Mouse (Mus musculus) thymus, adult 2 months (tissue): ENCODE measurements around the gene Cenpm. TPM values are rescaled to one million over a fixed set of nuclear protein-coding genes. Genes with fewer than 3 reads are reported as not detected.
A peak's percentile ranks its signal among the peaks of the same experiment; 100 is the strongest.

ENCODE experiments used
- DNase-seq: peaks from one replicate; pipeline ENCODE4 v3.0.0; 2021
- H3K27ac ChIP-seq: fragments of 200-500 bp; 2 replicates; pipeline ENCODE4 v1.5.1; 2012; ENCODE audit warnings: low read length, control low read depth; ENCODE audit not compliant: control insufficient read depth, insufficient read depth
- H3K27me3 ChIP-seq: fragments of 200-500 bp; 2 replicates; pipeline ENCODE4 v1.6.1; 2012; ENCODE audit warnings: mild to moderate bottlenecking, low read length, moderate library complexity, mixed read lengths; ENCODE audit not compliant: control insufficient read depth, insufficient read depth
- H3K36me3 ChIP-seq: fragments of 200-500 bp; 2 replicates; pipeline ENCODE4 v1.6.1; 2012; ENCODE audit warnings: mild to moderate bottlenecking, low read length, moderate library complexity; ENCODE audit not compliant: control insufficient read depth, insufficient read depth
- H3K4me1 ChIP-seq: fragments of 200-500 bp; replicated peaks from 2 replicates; pipeline ENCODE4 v1.6.1; 2012; ENCODE audit warnings: low read length; ENCODE audit not compliant: control insufficient read depth, insufficient read depth
- H3K4me3 ChIP-seq: fragments of 200-500 bp; 2 replicates; pipeline ENCODE4 v1.5.1; 2012; ENCODE audit warnings: mild to moderate bottlenecking, low read length, control low read depth, moderate library complexity; ENCODE audit not compliant: control insufficient read depth, insufficient read depth
- CTCF ChIP-seq: fragments of 200-500 bp; IDR thresholded peaks from 2 replicates; pipeline ENCODE4 v1.5.1; 2012; ENCODE audit warnings: mild to moderate bottlenecking, control low read depth, low read length, moderate library complexity, borderline replicate concordance; ENCODE audit not compliant: control insufficient read depth, poor library complexity, insufficient read depth; ENCODE audit errors: extremely low read depth
- POLR2A ChIP-seq: fragments of 200-500 bp; IDR thresholded peaks from 2 replicates; pipeline ENCODE4 v1.6.1; 2012; ENCODE audit warnings: mild to moderate bottlenecking, low read length, control low read depth, moderate library complexity; ENCODE audit not compliant: control insufficient read depth, poor library complexity, insufficient read depth; ENCODE audit errors: extremely low read depth
- WGBS: fragments of 180-500 bp; shearing (Covaris S2); methylation state at CpG from one replicate; pipeline ENCODE4 v1.1.7; 2018; 5-methylcytosine and 5-hydroxymethylcytosine counted together
- polyA plus RNA-seq: library from polyadenylated mRNA; depleted of rRNA; stranded (reverse); fragments of >200 nt; gene quantifications from 2 replicates; pipeline ENCODE4 v1.2.3, GENCODE M21; 2012

The Cenpm gene
- polyA plus RNA-seq, 1 experiment = 44.8 TPM

DNA sequence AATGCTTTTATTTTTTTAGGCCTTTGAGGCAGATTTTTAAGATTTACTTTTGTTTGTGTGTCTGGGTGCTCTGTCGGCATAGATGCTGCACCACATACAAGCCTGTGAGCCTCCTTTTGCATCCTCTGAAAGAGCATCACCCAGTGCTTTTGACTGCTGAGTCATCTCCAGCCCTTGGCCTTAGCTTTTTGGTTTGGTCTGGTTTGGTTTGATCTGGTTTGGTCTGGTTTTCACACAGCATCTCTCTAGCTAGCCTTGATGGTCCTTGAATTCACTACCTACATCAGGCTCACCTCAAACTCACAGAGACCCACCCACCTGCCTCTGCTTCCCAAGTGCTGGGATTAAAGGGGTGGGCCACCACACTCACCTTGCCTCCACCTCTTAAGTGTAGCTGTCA lies 56.6 kb downstream of the Cenpm start:
- no peak overlapping the region for H3K4me3 ChIP-seq
- H3K4me1 ChIP-seq = peaks cover 12% of the 10 kb centered on the region; the same call in 1 of the 2 replicates
- TF ChIP-seq POLR2A = no peak
- TF ChIP-seq CTCF = no peak
- H3K27ac ChIP-seq = no peak overlapping the region
- H3K27me3 ChIP-seq = no peaks in the 10 kb centered on the region
- 93% methylated on average over 1 of the region's 1 CpGs for WGBS
- DNase-seq = no peak
- H3K36me3 ChIP-seq = peaks cover 59% of the 10 kb centered on the region

- Histone ChIP-seq H3K36me3 (peaks cover 58% of the 10 kb centered on the region), H3K27me3 (no peaks in the 10 kb centered on the region), H3K4me1 (peaks cover 12% of the 10 kb centered on the region; the same call in 1 of the 2 replicates), H3K27ac (peak overlapping the region; percentile 34), H3K4me3 (no peak overlapping the region)
- DNase-seq = no peak
- 98% methylated on average over 4 of the region's 4 CpGs for WGBS
- TF ChIP-seq POLR2A = no peak
- TF ChIP-seq CTCF = no peak
Observed at GRCm38 (mm10) chr15:82187401-82187800, 57.1 kb downstream of the Cenpm start.

DNA sequence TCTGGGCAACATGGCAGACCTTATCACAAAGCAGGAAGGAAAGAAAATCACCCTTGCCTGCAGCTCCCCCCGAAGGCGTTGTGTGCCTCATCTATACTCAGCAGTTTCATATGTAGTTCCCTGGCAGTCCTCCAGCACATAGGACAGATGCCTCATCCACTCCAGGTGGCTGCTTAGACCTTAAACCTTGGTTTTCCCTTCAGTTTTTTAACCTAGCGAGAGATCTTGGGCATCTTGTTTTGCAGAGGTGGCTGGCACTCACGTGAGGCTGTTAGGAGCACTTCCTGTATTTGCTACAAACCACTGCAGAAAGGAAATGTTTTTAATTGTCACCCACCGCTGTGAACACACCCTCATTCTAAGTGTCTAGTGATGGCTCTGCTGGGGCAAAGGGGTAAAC lies 57.6 kb downstream of the Cenpm start:
- Histone ChIP-seq H3K4me3 (no peak overlapping the region), H3K27ac (peak overlapping the region; percentile 71), H3K36me3 (peaks cover 58% of the 10 kb centered on the region), H3K27me3 (no peaks in the 10 kb centered on the region), H3K4me1 (peaks cover 12% of the 10 kb centered on the region; the same call in 1 of the 2 replicates)
- no peak for TF ChIP-seq CTCF
- no peak for TF ChIP-seq POLR2A
- 21% methylated on average over 5 of the region's 5 CpGs for WGBS
- DNase-seq = no peak

DNA sequence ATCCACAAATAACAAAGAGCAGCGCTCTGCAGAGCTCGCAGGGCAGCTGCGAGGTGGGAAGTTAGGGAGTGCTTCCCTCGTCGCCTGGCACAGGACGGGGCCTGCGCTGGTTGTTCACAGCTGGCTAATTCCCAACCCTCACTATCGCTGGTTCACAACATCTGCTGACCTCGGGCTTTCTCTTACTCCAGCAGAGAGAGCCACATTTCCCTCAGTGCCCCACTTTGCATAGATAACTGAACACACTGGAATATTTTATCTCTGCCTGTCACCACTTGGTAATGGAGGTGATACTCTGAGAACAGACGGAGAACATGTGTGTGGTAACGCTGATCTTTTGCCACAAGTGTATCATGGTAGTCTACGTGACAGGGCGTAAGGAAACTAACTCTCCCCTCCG lies 58.4 kb downstream of the Cenpm start:
- Histone ChIP-seq H3K36me3 (peaks cover 62% of the 10 kb centered on the region), H3K27me3 (no peaks in the 10 kb centered on the region), H3K4me1 (peaks cover 12% of the 10 kb centered on the region; the same call in 1 of the 2 replicates), H3K4me3 (no peak overlapping the region), H3K27ac (no peak overlapping the region)
- DNase-seq = no peak
- TF ChIP-seq POLR2A = no peak
- no peak for TF ChIP-seq CTCF
- WGBS = 92% methylated on average over 14 of the region's 14 CpGs

- Histone ChIP-seq H3K27ac (no peak overlapping the region), H3K36me3 (peaks cover 69% of the 10 kb centered on the region), H3K27me3 (no peaks in the 10 kb centered on the region), H3K4me1 (peaks cover 12% of the 10 kb centered on the region; the same call in 1 of the 2 replicates), H3K4me3 (no peak overlapping the region)
- 97% methylated on average over 14 of the region's 14 CpGs for WGBS
- DNase-seq = no peak
- TF ChIP-seq POLR2A (no peak), CTCF (no peak)
Observed at GRCm38 (mm10) chr15:82185062-82185783, 59.3 kb downstream of the Cenpm start.

- Histone ChIP-seq H3K27me3 (no peaks in the 10 kb centered on the region), H3K36me3 (peaks cover 72% of the 10 kb centered on the region), H3K4me3 (no peak overlapping the region), H3K4me1 (peaks cover 12% of the 10 kb centered on the region; the same call in 1 of the 2 replicates), H3K27ac (no peak overlapping the region)
- 95% methylated on average over 10 of the region's 10 CpGs for WGBS
- no peak for DNase-seq
- TF ChIP-seq CTCF (no peak), POLR2A (no peak)
Observed at GRCm38 (mm10) chr15:82184656-82185055, 59.9 kb downstream of the Cenpm start.
